Comparison of ENCODE assay signal across 22 mouse cellular contexts in the genomic region with DNA sequence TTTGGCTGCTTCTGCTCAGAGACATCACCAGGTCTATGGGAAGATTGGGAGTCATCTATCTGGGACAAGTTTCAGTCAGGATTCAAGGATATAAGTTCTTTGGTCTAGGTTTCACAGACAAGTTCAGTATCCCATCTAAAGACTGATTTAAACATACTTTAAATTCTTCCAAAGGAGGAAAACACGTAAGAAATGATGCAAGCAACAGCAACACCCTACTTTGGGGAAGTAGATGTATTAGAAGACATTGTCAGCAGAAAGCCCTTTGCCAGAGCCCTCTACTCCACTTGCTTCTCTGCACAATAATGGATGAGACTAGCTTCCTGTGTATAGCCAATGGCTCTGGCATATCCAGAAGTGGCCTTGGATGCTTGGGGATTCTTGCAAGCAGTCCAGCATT. TPM values are rescaled to one million over a fixed set of nuclear protein-coding genes. Genes with fewer than 3 reads are reported as not detected.
DNase-seq lines count a peak whose midpoint lies in the region; ATAC-seq and TF ChIP-seq lines count a peak whose summit lies in the region.
"Had no signal": no experiment of that assay in that cellular context is flagged by ENCODE, and none has a peak within 500 bp of the region (broad histone marks: within the 10 kb centered on the region; RNA-seq: fewer than 3 reads in every experiment).

No protein-coding gene starts in this region.

- H3K27me3 ChIP-seq in testis, adult 2 months (ENCODE audit: control insufficient read depth, insufficient read depth, low read length): no peaks in the 10 kb centered on the region
- no peaks in the 10 kb centered on the region for H3K27me3 ChIP-seq in midbrain, embryonic 11.5 days (ENCODE audit: control insufficient read depth, insufficient read depth, low read length)
- no peaks in the 10 kb centered on the region for H3K27me3 ChIP-seq in neural tube, embryonic 15.5 days (replicated peaks)
- H3K27me3 ChIP-seq: embryonic facial prominence, embryonic 13.5 days; forebrain, embryonic 13.5 days; hindbrain, embryonic 12.5 days had no signal

- H3K36me3 ChIP-seq in testis, adult 2 months (ENCODE audit: control insufficient read depth, insufficient read depth, low read length): no peaks in the 10 kb centered on the region
- no peaks in the 10 kb centered on the region for H3K36me3 ChIP-seq in midbrain, embryonic 11.5 days (ENCODE audit: control insufficient read depth, insufficient read depth, low read length)
- no peaks in the 10 kb centered on the region for H3K36me3 ChIP-seq in neural tube, embryonic 15.5 days
- H3K36me3 ChIP-seq: embryonic facial prominence, embryonic 13.5 days; heart, embryonic 10.5 days; hindbrain, embryonic 12.5 days had no signal

- ATAC-seq in neutrophil, adult 5-6 weeks (ENCODE audit: extremely low read depth, insufficient number of reproducible peaks, low FRiP score, poor library complexity, severe bottlenecking): peak; percentile 23; the same call in 1 of the 2 replicates
- no peak for ATAC-seq in midbrain, embryonic 11.5 days (ENCODE audit: low FRiP score)
- no peak for ATAC-seq in neural tube, embryonic 15.5 days (ENCODE audit: low FRiP score)
- ATAC-seq: forebrain, embryonic 13.5 days; hindbrain, embryonic 16.5 days had no signal

- no peak overlapping the region for H3K9ac ChIP-seq in midbrain, embryonic 11.5 days (ENCODE audit: low read length)
- no peak overlapping the region for H3K9ac ChIP-seq in neural tube, embryonic 15.5 days (replicated peaks)
- H3K9ac ChIP-seq: embryonic facial prominence, embryonic 13.5 days; forebrain, embryonic 13.5 days; hindbrain, embryonic 12.5 days had no signal

- H3K4me3 ChIP-seq in gastrocnemius, adult 2 months: no peak overlapping the region
- H3K4me3 ChIP-seq in testis, adult 2 months (ENCODE audit: control insufficient read depth, low read depth, low read length): peak overlapping the region; percentile 1; the same call in 1 of the 2 replicates
- H3K4me3 ChIP-seq in embryonic fibroblast, embryonic 13.5 days (ENCODE audit: insufficient read depth, low read length): no peak overlapping the region
- H3K4me3 ChIP-seq in midbrain, embryonic 11.5 days (ENCODE audit: low read depth, low read length): no peak overlapping the region
- H3K4me3 ChIP-seq in neural tube, embryonic 15.5 days (replicated peaks): no peak overlapping the region
- H3K4me3 ChIP-seq: embryonic facial prominence, embryonic 13.5 days; forebrain, embryonic 13.5 days; heart, embryonic 10.5 days; hindbrain, embryonic 12.5 days had no signal

- intact Hi-C loops in gastrocnemius, adult 2 months (cut with DNase I): no loop called here

- no peak overlapping the region for H3K4me2 ChIP-seq in midbrain, embryonic 11.5 days
- no peak overlapping the region for H3K4me2 ChIP-seq in neural tube, embryonic 15.5 days
- H3K4me2 ChIP-seq: embryonic facial prominence, embryonic 13.5 days; forebrain, embryonic 13.5 days; hindbrain, embryonic 12.5 days had no signal

- TF ChIP-seq POLR2A in testis, adult 2 months (IDR thresholded peaks at IDR 0.05; ENCODE audit: control insufficient read depth, low read depth, low read length): no peak
- no peak for TF ChIP-seq POLR2A in embryonic fibroblast, embryonic 13.5 days (IDR thresholded peaks at IDR 0.05; ENCODE audit: low read depth, low read length)

- peak overlapping the region; percentile 38 for H3K27ac ChIP-seq in gastrocnemius, adult 2 months
- no peak overlapping the region for H3K27ac ChIP-seq in testis, adult 2 months (ENCODE audit: control insufficient read depth, insufficient read depth, low read depth, low read length)
- peak overlapping the region; percentile 70 for H3K27ac ChIP-seq in embryonic fibroblast, embryonic 13.5 days (ENCODE audit: insufficient read depth, low read length)
- H3K27ac ChIP-seq in midbrain, embryonic 11.5 days (ENCODE audit: low read depth, low read length): no peak overlapping the region
- H3K27ac ChIP-seq in neural tube, embryonic 15.5 days (replicated peaks): no peak overlapping the region
- H3K27ac ChIP-seq: embryonic facial prominence, embryonic 13.5 days; forebrain, embryonic 13.5 days; heart, embryonic 10.5 days; hindbrain, embryonic 12.5 days had no signal

- whole genome bisulfite sequencing in midbrain, embryonic 11.5 days: 69% methylated on average over 1 of the region's 1 CpGs
- 81% methylated on average over 1 of the region's 1 CpGs for WGBS in neural tube, embryonic 15.5 days

- no peaks in the 10 kb centered on the region for H3K4me1 ChIP-seq in testis, adult 2 months (ENCODE audit: control insufficient read depth, insufficient read depth, low read length)
- peaks cover 12% of the 10 kb centered on the region for H3K4me1 ChIP-seq in embryonic fibroblast, embryonic 13.5 days (ENCODE audit: control insufficient read depth, insufficient read depth, low read length)
- H3K4me1 ChIP-seq in midbrain, embryonic 11.5 days (ENCODE audit: control insufficient read depth, insufficient read depth, low read length): no peaks in the 10 kb centered on the region; the same call in 1 of the 2 replicates
- peaks cover 5% of the 10 kb centered on the region; the same call in 1 of the 2 replicates for H3K4me1 ChIP-seq in neural tube, embryonic 15.5 days
- H3K4me1 ChIP-seq: forebrain, embryonic 13.5 days; heart, embryonic 10.5 days had no signal

- TF ChIP-seq CTCF in gastrocnemius, adult 2 months (IDR thresholded peaks at IDR 0.05): no peak
- no peak for TF ChIP-seq CTCF in testis, adult 2 months (IDR thresholded peaks at IDR 0.05; ENCODE audit: control insufficient read depth, insufficient read depth, insufficient replicate concordance, low read depth, low read length)
- TF ChIP-seq CTCF in embryonic fibroblast, embryonic 13.5 days (IDR thresholded peaks at IDR 0.05; ENCODE audit: borderline replicate concordance, insufficient read depth, low read length): no peak

- H3K9me3 ChIP-seq in midbrain, embryonic 11.5 days (ENCODE audit: control insufficient read depth, low read length): no peaks in the 10 kb centered on the region
- no peaks in the 10 kb centered on the region for H3K9me3 ChIP-seq in neural tube, embryonic 15.5 days (replicated peaks)
- H3K9me3 ChIP-seq: embryonic facial prominence, embryonic 13.5 days; forebrain, embryonic 13.5 days; heart, embryonic 10.5 days; hindbrain, embryonic 12.5 days had no signal

- DNase-seq in gastrocnemius, adult 2 months: no peak
- no peak for DNase-seq in gastrocnemius, postnatal 4 days (ENCODE audit: low spot score in 2 of 2)
- no peak for DNase-seq in testis, postnatal 14 days (ENCODE audit: low spot score)
- no peak for DNase-seq in midbrain, embryonic 11.5 days (ENCODE audit: low spot score, missing footprints)
- DNase-seq: adrenal gland, adult 2 months; adrenal gland, postnatal 25 days; cerebellum, adult 11-12 months; cerebellum, adult 9-11 months; cerebellum, postnatal 36 days; gastrocnemius, postnatal 36 days; heart, adult 18-20 months; heart, postnatal 10 days; heart, postnatal 4 days had no signal

RNA-seq across cellular contexts. Expression of a gene that starts 41.8 kb away (rescaled TPM):
- 10 to 100 TPM in 1 of 2 experiments, 1 to 10 TPM in 1; 7.8 to 13.7 TPM for total RNA-seq in gastrocnemius, adult 2 months (2021)
- 10 to 100 TPM; 17.8 to 17.9 TPM for total RNA-seq in gastrocnemius, postnatal 4 days (2021)
- 3.0 and 4.5 TPM in 2 replicates for polyA plus RNA-seq in testis, adult 2 months (2012; rRNA removed)
- polyA plus RNA-seq in embryonic fibroblast, embryonic 13.5 days (2011; ENCODE audit: insufficient read length, low read depth, missing spikeins): 26.3 and 29.4 TPM in 2 replicates
- 62.1 and 76.2 TPM in 2 replicates for total RNA-seq in neutrophil, adult 5-6 weeks (2017)
- polyA plus RNA-seq in midbrain, embryonic 11.5 days (2014; fragmentation: Nextera tagmentation; extraction: Ambion mirVana): 10.5 and 10.7 TPM in 2 replicates
- 23.4 and 24.9 TPM in 2 replicates for polyA plus RNA-seq in neural tube, embryonic 15.5 days (2015; fragmentation: Nextera tagmentation; extraction: Ambion mirVana)

Comparison
In these comparisons a context has a peak if more than half of its experiments do, and no peak if none do; other contexts are left out.
1. H3K27ac ChIP-seq: peak in gastrocnemius, adult 2 months (single experiment) and embryonic fibroblast, embryonic 13.5 days (single experiment); none in testis, adult 2 months (single experiment), midbrain, embryonic 11.5 days (single experiment) and neural tube, embryonic 15.5 days (single experiment).